Mouse (Mus musculus) myocyte (in vitro differentiated cells): ENCODE data around the gene Gm10134. TPM values are rescaled to one million over a fixed set of nuclear protein-coding genes. Genes with fewer than 3 reads are reported as not detected.

Experiments used
- H3K27me3 ChIP-seq: one replicate; pipeline ENCODE4 v1.6.1; 2011; ENCODE audit not compliant: control insufficient read depth, insufficient read depth, insufficient read length
- H3K36me3 ChIP-seq: one replicate; pipeline ENCODE4 v1.6.1; 2011; ENCODE audit not compliant: control insufficient read depth, insufficient read depth
- H3K4me2 ChIP-seq: one replicate; pipeline ENCODE4 v1.6.1; 2011; ENCODE audit warnings: low read depth, control low read depth
- H3K4me3 ChIP-seq: one replicate; pipeline ENCODE4 v1.5.1; 2011; ENCODE audit warnings: mild to moderate bottlenecking, control low read depth, moderate library complexity
- H3K79me2 ChIP-seq: one replicate; pipeline ENCODE4 v1.6.1; 2011; ENCODE audit not compliant: control insufficient read depth, insufficient read depth
- H3ac ChIP-seq: one replicate; pipeline ENCODE4 v1.6.1; 2011; ENCODE audit not compliant: control insufficient read depth, insufficient read length
- CEBPB ChIP-seq: IDR thresholded peaks from 2 replicates; pipeline ENCODE4 v1.6.1; 2011; ENCODE audit warnings: mild to moderate bottlenecking, moderate library complexity; ENCODE audit not compliant: poor library complexity, insufficient read depth, severe bottlenecking
- E2F4 ChIP-seq: IDR thresholded peaks from one replicate; pipeline ENCODE4 v1.6.1; 2011; ENCODE audit warnings: mild to moderate bottlenecking, control low read depth, moderate library complexity; ENCODE audit not compliant: insufficient read depth
- MAX ChIP-seq: IDR thresholded peaks from one replicate; pipeline ENCODE4 v1.6.1; 2011; ENCODE audit warnings: low read depth, mild to moderate bottlenecking, control low read depth
- MYOD1 ChIP-seq, 3 experiments: IDR thresholded peaks; one replicate each; pipeline ENCODE4 v1.6.1; 2011; ENCODE audit warnings: control low read depth in 2 of 3, low read depth in 2 of 3, mild to moderate bottlenecking in 2 of 3, moderate library complexity in 1 of 3; ENCODE audit not compliant: insufficient read length in 2 of 3, control insufficient read depth in 1 of 3
- MYOG ChIP-seq, 3 experiments: IDR thresholded peaks; one replicate each; pipeline ENCODE4 v1.6.1; 2011; ENCODE audit warnings: control low read depth in 2 of 3, low read depth in 2 of 3, mild to moderate bottlenecking in 2 of 3; ENCODE audit not compliant: insufficient read length in 2 of 3, control insufficient read depth in 1 of 3, insufficient read depth in 1 of 3
- POLR2A ChIP-seq: IDR thresholded peaks from one replicate; pipeline ENCODE4 v1.6.1; 2011; ENCODE audit warnings: low read depth, mild to moderate bottlenecking, control low read depth, moderate library complexity; ENCODE audit not compliant: insufficient read length
- POLR2AphosphoS2 ChIP-seq: IDR thresholded peaks from one replicate; pipeline ENCODE4 v1.6.1; 2011; ENCODE audit warnings: low read depth, control low read depth; ENCODE audit not compliant: insufficient read length
- REST ChIP-seq: IDR thresholded peaks from one replicate; pipeline ENCODE4 v1.6.1; 2011; ENCODE audit warnings: mild to moderate bottlenecking, control low read depth, moderate library complexity; ENCODE audit not compliant: insufficient read depth, insufficient read length
- SRF ChIP-seq: IDR thresholded peaks from one replicate; pipeline ENCODE4 v1.6.1; 2011; ENCODE audit warnings: low read depth; ENCODE audit not compliant: control insufficient read depth, insufficient read length
- TCF12 ChIP-seq: IDR thresholded peaks from one replicate; pipeline ENCODE4 v1.6.1; 2011; ENCODE audit warnings: mild to moderate bottlenecking, control low read depth; ENCODE audit not compliant: poor library complexity, insufficient read depth, severe bottlenecking
- TCF3 ChIP-seq: IDR thresholded peaks from one replicate; pipeline ENCODE4 v1.6.1; 2011; ENCODE audit warnings: low read depth, control low read depth; ENCODE audit not compliant: insufficient read length
- USF1 ChIP-seq: IDR thresholded peaks from one replicate; pipeline ENCODE4 v1.6.1; 2011; ENCODE audit warnings: low read depth, mild to moderate bottlenecking, control low read depth, moderate library complexity
- polyA plus RNA-seq: library from polyadenylated mRNA; unstranded; fragments of >200 nt; fragmentation: generic; extraction: Trizol; gene quantifications from one replicate; pipeline ENCODE4 v1.2.1, GENCODE M21; 2012; ENCODE audit warnings: missing spikeins

Gene Gm10134
- polyA plus RNA-seq, 1 experiment = not detected

- Histone ChIP-seq H3ac (peak overlapping the region; percentile 9), H3K36me3 (no peaks in the 10 kb centered on the region), H3K4me2 (peak overlapping the region; percentile 98), H3K79me2 (no peaks in the 10 kb centered on the region), H3K4me3 (peak overlapping the region; percentile 31), H3K27me3 (no peaks in the 10 kb centered on the region)
- peak in 2 of 3 experiments; percentile 53 to 64 for TF ChIP-seq MYOG (IDR thresholded peaks at IDR 0.05; ENCODE audit: control insufficient read depth in 1 of 3, insufficient read depth in 1 of 3, insufficient read length in 2 of 3, low read depth in 2 of 3)
- no peak for TF ChIP-seq CEBPB
- no peak for TF ChIP-seq MAX
- no peak for TF ChIP-seq REST
- no peak for TF ChIP-seq TCF12
- peak; percentile 93 for TF ChIP-seq POLR2A
- TF ChIP-seq USF1 = no peak
- TF ChIP-seq MYOD1 (IDR thresholded peaks at IDR 0.05; ENCODE audit: control insufficient read depth in 1 of 3, insufficient read length in 2 of 3, low read depth in 2 of 3) = peak in 2 of 3 experiments; percentile 53 to 76
- no peak for TF ChIP-seq SRF
- peak; percentile 86 for TF ChIP-seq POLR2AphosphoS2
- TF ChIP-seq TCF3 = no peak
- no peak for TF ChIP-seq E2F4
Observed at GRCm38 (mm10) chr2:28532938-28533771, 27.3 kb downstream of the Gm10134 start.

- Histone ChIP-seq H3ac (peak overlapping the region; percentile 9), H3K36me3 (no peaks in the 10 kb centered on the region), H3K4me3 (peak overlapping the region; percentile 31), H3K79me2 (no peaks in the 10 kb centered on the region), H3K27me3 (no peaks in the 10 kb centered on the region), H3K4me2 (peak overlapping the region; percentile 98)
- TF ChIP-seq USF1 = no peak
- TF ChIP-seq E2F4 = no peak
- TF ChIP-seq CEBPB = no peak
- no peak for TF ChIP-seq SRF
- TF ChIP-seq MYOG (IDR thresholded peaks at IDR 0.05; ENCODE audit: control insufficient read depth in 1 of 3, insufficient read depth in 1 of 3, insufficient read length in 2 of 3, low read depth in 2 of 3) = no peak
- no peak for TF ChIP-seq POLR2A
Observed at GRCm38 (mm10) chr2:28533901-28534435, 28.1 kb downstream of the Gm10134 start.

- Histone ChIP-seq H3K79me2 (no peaks in the 10 kb centered on the region), H3K36me3 (no peaks in the 10 kb centered on the region), H3K27me3 (no peaks in the 10 kb centered on the region), H3K4me2 (peak overlapping the region; percentile 98), H3K4me3 (peak overlapping the region; percentile 31), H3ac (no peak overlapping the region)
- TF ChIP-seq USF1 (no peak), MYOD1 (IDR thresholded peaks at IDR 0.05; ENCODE audit: control insufficient read depth in 1 of 3, insufficient read length in 2 of 3, low read depth in 2 of 3) (no peak), TCF3 (no peak), CEBPB (no peak), SRF (no peak), MAX (no peak), POLR2A (no peak), E2F4 (no peak), POLR2AphosphoS2 (no peak), REST (no peak), MYOG (IDR thresholded peaks at IDR 0.05; ENCODE audit: control insufficient read depth in 1 of 3, insufficient read depth in 1 of 3, insufficient read length in 2 of 3, low read depth in 2 of 3) (no peak), TCF12 (no peak)
Observed at GRCm38 (mm10) chr2:28534436-28535262, 28.8 kb downstream of the Gm10134 start.

GRCm38 (mm10) chr2:28535263-28535540 lies 29.3 kb downstream of the Gm10134 start:
- TF ChIP-seq POLR2AphosphoS2 = no peak
- TF ChIP-seq CEBPB = no peak
- no peak for TF ChIP-seq POLR2A
- no peak for TF ChIP-seq USF1
- TF ChIP-seq TCF12 = no peak
- TF ChIP-seq TCF3 = no peak
- TF ChIP-seq MAX = no peak
- no peak for TF ChIP-seq MYOD1 (IDR thresholded peaks at IDR 0.05; ENCODE audit: control insufficient read depth in 1 of 3, insufficient read length in 2 of 3, low read depth in 2 of 3)
- TF ChIP-seq E2F4 = no peak
- no peak for TF ChIP-seq REST
- no peak for TF ChIP-seq SRF
- Histone ChIP-seq H3ac (no peak overlapping the region), H3K79me2 (no peaks in the 10 kb centered on the region), H3K27me3 (no peaks in the 10 kb centered on the region), H3K36me3 (no peaks in the 10 kb centered on the region), H3K4me2 (peak overlapping the region; percentile 98), H3K4me3 (no peak overlapping the region)
